Mouse (Mus musculus): ENCODE results near the gene Pdzk1. TPM values are rescaled to one million over a fixed set of nuclear protein-coding genes. Genes with fewer than 3 reads are reported as not detected.

Gene Pdzk1
- polyA plus RNA-seq, 1 experiment from 2014 or later, result 0.06 TPM

- DNase-seq (ENCODE audit: low spot score), result no peak
Observed at GRCm38 (mm10) chr3:96829856-96830255, 772 bp downstream of the Pdzk1 start.

GRCm38 (mm10) chr3:96832930-96833329, 3.8 kb downstream of the Pdzk1 start:
- DNase-seq (ENCODE audit: low spot score) (no peak), ATAC-seq (no peak)
- H3K27ac ChIP-seq (ENCODE audit: low read length), result no peak overlapping the region
- no peaks in the 10 kb centered on the region for H3K4me1 ChIP-seq (ENCODE audit: insufficient read depth, low read depth, low read length)
- TF ChIP-seq EP300 (IDR thresholded peaks at IDR 0.05) (no peak), CTCF (IDR thresholded peaks at IDR 0.05) (no peak)
- H3K4me3 ChIP-seq (ENCODE audit: low read depth, low read length), result no peak overlapping the region
- H3K27me3 ChIP-seq (replicated peaks; ENCODE audit: insufficient read depth, low read length), result no peaks in the 10 kb centered on the region
- H3K4me2 ChIP-seq (replicated peaks; ENCODE audit: low read depth, low read length), result no peak overlapping the region
- 39% methylated on average over 5 of the region's 5 CpGs for WGBS
- H3K36me3 ChIP-seq (ENCODE audit: insufficient read depth, low read length), result no peaks in the 10 kb centered on the region
- no peak overlapping the region for H3K9ac ChIP-seq (replicated peaks; ENCODE audit: low read depth)
- no peaks in the 10 kb centered on the region for H3K9me3 ChIP-seq (ENCODE audit: low read length)

More at GRCm38 (mm10) chr3:96829856-96830255, 772 bp downstream of the Pdzk1 start:
- Histone ChIP-seq H3K27me3 (replicated peaks; ENCODE audit: insufficient read depth, low read length) (no peaks in the 10 kb centered on the region), H3K4me2 (replicated peaks; ENCODE audit: low read depth, low read length) (no peak overlapping the region), H3K4me3 (ENCODE audit: low read depth, low read length) (no peak overlapping the region), H3K27ac (ENCODE audit: low read length) (no peak overlapping the region), H3K4me1 (ENCODE audit: insufficient read depth, low read depth, low read length) (no peaks in the 10 kb centered on the region), H3K9ac (replicated peaks; ENCODE audit: low read depth) (no peak overlapping the region), H3K9me3 (ENCODE audit: low read length) (no peaks in the 10 kb centered on the region), H3K36me3 (ENCODE audit: insufficient read depth, low read length) (no peaks in the 10 kb centered on the region)
- WGBS, result 78% methylated on average over 10 of the region's 10 CpGs
- no peak for TF ChIP-seq EP300 (IDR thresholded peaks at IDR 0.05)
- TF ChIP-seq CTCF (IDR thresholded peaks at IDR 0.05), result no peak
- no peak for ATAC-seq

GRCm38 (mm10) chr3:96834587-96835348, 5.7 kb downstream of the Pdzk1 start:
- Histone ChIP-seq H3K27ac (ENCODE audit: low read length) (no peak overlapping the region), H3K9ac (replicated peaks; ENCODE audit: low read depth) (no peak overlapping the region), H3K4me1 (ENCODE audit: insufficient read depth, low read depth, low read length) (no peaks in the 10 kb centered on the region), H3K27me3 (replicated peaks; ENCODE audit: insufficient read depth, low read length) (no peaks in the 10 kb centered on the region), H3K36me3 (ENCODE audit: insufficient read depth, low read length) (no peaks in the 10 kb centered on the region), H3K4me2 (replicated peaks; ENCODE audit: low read depth, low read length) (no peak overlapping the region), H3K9me3 (ENCODE audit: low read length) (no peaks in the 10 kb centered on the region), H3K4me3 (ENCODE audit: low read depth, low read length) (no peak overlapping the region)
- ATAC-seq (no peak), DNase-seq (ENCODE audit: low spot score) (no peak)
- 71% methylated on average over 7 of the region's 7 CpGs for WGBS
- no peak for TF ChIP-seq CTCF (IDR thresholded peaks at IDR 0.05)
- TF ChIP-seq EP300 (IDR thresholded peaks at IDR 0.05), result no peak

- ATAC-seq, result peak; percentile 72
Observed at GRCm38 (mm10) chr3:96836414-96836813, 7.3 kb downstream of the Pdzk1 start.

GRCm38 (mm10) chr3:96838996-96839645, 10.0 kb downstream of the Pdzk1 start:
- no peaks in the 10 kb centered on the region for H3K36me3 ChIP-seq (ENCODE audit: insufficient read depth, low read length)
- H3K27me3 ChIP-seq (replicated peaks; ENCODE audit: insufficient read depth, low read length), result no peaks in the 10 kb centered on the region
- no peak overlapping the region for H3K27ac ChIP-seq (ENCODE audit: low read length)
- no peak for DNase-seq (ENCODE audit: low spot score)
- ATAC-seq, result no peak
- H3K4me1 ChIP-seq (ENCODE audit: insufficient read depth, low read depth, low read length), result no peaks in the 10 kb centered on the region
- no peak overlapping the region for H3K4me3 ChIP-seq (ENCODE audit: low read depth, low read length)
- no peaks in the 10 kb centered on the region for H3K9me3 ChIP-seq (ENCODE audit: low read length)
- TF ChIP-seq CTCF (IDR thresholded peaks at IDR 0.05) (no peak), EP300 (IDR thresholded peaks at IDR 0.05) (no peak)
- H3K9ac ChIP-seq (replicated peaks; ENCODE audit: low read depth), result no peak overlapping the region
- H3K4me2 ChIP-seq (replicated peaks; ENCODE audit: low read depth, low read length), result no peak overlapping the region
- WGBS, result 57% methylated on average over 7 of the region's 7 CpGs

More at GRCm38 (mm10) chr3:96836414-96836813, 7.3 kb downstream of the Pdzk1 start:
- H3K4me1 ChIP-seq (ENCODE audit: insufficient read depth, low read depth, low read length), result no peaks in the 10 kb centered on the region
- no peak overlapping the region for H3K27ac ChIP-seq (ENCODE audit: low read length)
- TF ChIP-seq EP300 (IDR thresholded peaks at IDR 0.05) (peak; percentile 34; the same call in 1 of the 2 replicates), CTCF (IDR thresholded peaks at IDR 0.05) (no peak)
- H3K9me3 ChIP-seq (ENCODE audit: low read length), result no peaks in the 10 kb centered on the region
- no peak overlapping the region for H3K9ac ChIP-seq (replicated peaks; ENCODE audit: low read depth)
- H3K4me2 ChIP-seq (replicated peaks; ENCODE audit: low read depth, low read length), result no peak overlapping the region
- no peaks in the 10 kb centered on the region for H3K36me3 ChIP-seq (ENCODE audit: insufficient read depth, low read length)
- no peak overlapping the region for H3K4me3 ChIP-seq (ENCODE audit: low read depth, low read length)
- H3K27me3 ChIP-seq (replicated peaks; ENCODE audit: insufficient read depth, low read length), result no peaks in the 10 kb centered on the region
- peak; percentile 39 for DNase-seq (ENCODE audit: low spot score)
- 27% methylated on average over 2 of the region's 2 CpGs for WGBS

GRCm38 (mm10) chr3:96845191-96845590, 16.1 kb downstream of the Pdzk1 start:
- no peaks in the 10 kb centered on the region for H3K9me3 ChIP-seq (ENCODE audit: low read length)
- H3K27me3 ChIP-seq (replicated peaks; ENCODE audit: insufficient read depth, low read length), result no peaks in the 10 kb centered on the region
- H3K27ac ChIP-seq (ENCODE audit: low read length), result no peak overlapping the region
- H3K9ac ChIP-seq (replicated peaks; ENCODE audit: low read depth), result no peak overlapping the region
- H3K4me1 ChIP-seq (ENCODE audit: insufficient read depth, low read depth, low read length), result no peaks in the 10 kb centered on the region
- ATAC-seq (no peak), DNase-seq (ENCODE audit: low spot score) (no peak)
- 89% methylated on average over 6 of the region's 6 CpGs for WGBS
- H3K4me3 ChIP-seq (ENCODE audit: low read depth, low read length), result no peak overlapping the region
- TF ChIP-seq CTCF (IDR thresholded peaks at IDR 0.05), result no peak
- TF ChIP-seq EP300 (IDR thresholded peaks at IDR 0.05), result no peak
- H3K4me2 ChIP-seq (replicated peaks; ENCODE audit: low read depth, low read length), result no peak overlapping the region
- no peaks in the 10 kb centered on the region for H3K36me3 ChIP-seq (ENCODE audit: insufficient read depth, low read length)
